Mouse (Mus musculus): Measurements from ENCODE around the gene Cchcr1.

Gene Cchcr1

GRCm38 (mm10) chr17:35514756-35515155, 2.1 kb upstream of the Cchcr1 start:
- in situ Hi-C loops (cut with MboI, MseI) = no loop called here

- in situ Hi-C loops (cut with MboI, MseI) = no loop called here
These were observed 824 bp upstream of the Cchcr1 start for GRCm38 (mm10) chr17:35515911-35516640.

GRCm38 (mm10) chr17:35517526-35517925, 626 bp downstream of the Cchcr1 start:
- in situ Hi-C loops (cut with MboI, MseI) = no loop called here

- in situ Hi-C loops (cut with MboI, MseI) = loop anchor here in 1 of 2 experiments (10.0 kb wide), 1 partner anchor 1470 kb away; no protein-coding TSS in a partner anchor
These were observed 7.5 kb downstream of the Cchcr1 start for GRCm38 (mm10) chr17:35524354-35524753.

GRCm38 (mm10) chr17:35526644-35527043, 9.7 kb downstream of the Cchcr1 start:
- in situ Hi-C loops (cut with MboI, MseI) = loop anchor here in 1 of 2 experiments (10.0 kb wide), 1 partner anchor 1472 kb away; no protein-coding TSS in a partner anchor

GRCm38 (mm10) chr17:35532360-35532759, 15.5 kb downstream of the Cchcr1 start:
- in situ Hi-C loops (cut with MboI, MseI) = no loop called here

GRCm38 (mm10) chr17:35532901-35533300, 16.0 kb downstream of the Cchcr1 start, which contains the start of gene Psors1c2:
Psors1c2 (plus strand) TSS chr17:35533201.
- in situ Hi-C loops (cut with MboI, MseI) = no loop called here

GRCm38 (mm10) chr17:35534343-35534742, 17.4 kb downstream of the Cchcr1 start:
- in situ Hi-C loops (cut with MboI, MseI) = no loop called here

- in situ Hi-C loops (cut with MboI, MseI) = loop anchor here in 1 of 2 experiments (5.0 kb wide), 1 partner anchor 65 kb away; the partner anchor contains the start of gene H2-Q10
These were observed 20.5 kb downstream of the Cchcr1 start for GRCm38 (mm10) chr17:35537421-35537820.

- in situ Hi-C loops (cut with MboI, MseI) = loop anchor here in 1 of 2 experiments (5.0 kb wide), 1 partner anchor 66 kb away; the partner anchor contains the start of gene H2-Q10
These were observed 21.6 kb downstream of the Cchcr1 start for GRCm38 (mm10) chr17:35538476-35538875.

GRCm38 (mm10) chr17:35539540-35539939, 22.6 kb downstream of the Cchcr1 start:
- in situ Hi-C loops (cut with MboI, MseI) = loop anchor here in 1 of 2 experiments (5.0 kb wide), 1 partner anchor 67 kb away; the partner anchor contains the start of gene H2-Q10

GRCm38 (mm10) chr17:35542761-35543411, 26.0 kb downstream of the Cchcr1 start:
- in situ Hi-C loops (cut with MboI, MseI) = no loop called here

GRCm38 (mm10) chr17:35543412-35543861, 26.5 kb downstream of the Cchcr1 start:
- in situ Hi-C loops (cut with MboI, MseI) = no loop called here

GRCm38 (mm10) chr17:35544001-35544400, 27.1 kb downstream of the Cchcr1 start:
- in situ Hi-C loops (cut with MboI, MseI) = no loop called here

- in situ Hi-C loops (cut with MboI, MseI) = no loop called here
These were observed 27.8 kb downstream of the Cchcr1 start for GRCm38 (mm10) chr17:35544680-35545079.

GRCm38 (mm10) chr17:35547465-35547864, 30.6 kb downstream of the Cchcr1 start:
- in situ Hi-C loops (cut with MboI, MseI) = no loop called here

GRCm38 (mm10) chr17:35548636-35549035, 31.7 kb downstream of the Cchcr1 start:
- in situ Hi-C loops (cut with MboI, MseI) = no loop called here

GRCm38 (mm10) chr17:35549437-35550142, 32.7 kb downstream of the Cchcr1 start:
- in situ Hi-C loops (cut with MboI, MseI) = loop anchor here in 1 of 2 experiments (5.0 kb wide), 1 partner anchor 63 kb away; no protein-coding TSS in a partner anchor

- in situ Hi-C loops (cut with MboI, MseI) = loop anchor here in 1 of 2 experiments (5.0 kb wide), 1 partner anchor 62 kb away; no protein-coding TSS in a partner anchor
These were observed 33.2 kb downstream of the Cchcr1 start for GRCm38 (mm10) chr17:35550143-35550494.

- in situ Hi-C loops (cut with MboI, MseI) = loop anchor here in 1 of 2 experiments (5.0 kb wide), 1 partner anchor 61 kb away; no protein-coding TSS in a partner anchor
These were observed 34.0 kb downstream of the Cchcr1 start for GRCm38 (mm10) chr17:35550871-35551270.

GRCm38 (mm10) chr17:35551881-35552414, 35.0 kb downstream of the Cchcr1 start, which contains the start of gene Cdsn:
Cdsn (plus strand) TSS chr17:35552128.
- in situ Hi-C loops (cut with MboI, MseI) = loop anchor here in 1 of 2 experiments (5.0 kb wide), 1 partner anchor 60 kb away; no protein-coding TSS in a partner anchor

Data from T-helper 17 cell (primary cell).